Mouse (Mus musculus) megakaryocyte-erythroid progenitor cell, adult 5 weeks (primary cell): Measurements from ENCODE around the gene Abhd15. TPM values are rescaled to one million over a fixed set of nuclear protein-coding genes. Genes with fewer than 3 reads are reported as not detected.

Source experiments
- polyA plus RNA-seq: library from polyadenylated mRNA; stranded (reverse); fragments of >175 nt; gene quantifications from 2 replicates; pipeline ENCODE4 v1.2.3, GENCODE M21; 2012

Abhd15 gene
- 9.8 and 10.0 TPM in 2 replicates for polyA plus RNA-seq

GRCm38 (mm10) chr11:77514832-77515636 lies at the start of gene Abhd15:
Gene Abhd15, plus strand, starts transcription at chr11:77515121.

GRCm38 (mm10) chr11:77489591-77490235 lies 25.2 kb upstream of the Abhd15 start, which contains the start of gene Ankrd13b:
Gene Ankrd13b, minus strand, starts transcription at chr11:77489678.

GRCm38 (mm10) chr11:77493512-77494343 lies 21.2 kb upstream of the Abhd15 start, which contains the start of gene Git1:
Gene Git1, plus strand, starts transcription at chr11:77493562.

GRCm38 (mm10) chr11:77515637-77516552 lies 974 bp downstream of the Abhd15 start, which contains the start of gene Trp53i13:
Gene Trp53i13, minus strand, starts transcription at chr11:77515980.

GRCm38 (mm10) chr11:77519043-77519442 lies 4.1 kb downstream of the Abhd15 start, which contains the start of gene Gm10392:
Gene Gm10392, minus strand, starts transcription at chr11:77519198.

Other genes with a start within 250 kb of the Abhd15 start
- gene Coro6, start 52.7 kb upstream of the Abhd15 start, polyA plus RNA-seq, result 0.11 TPM in 1 of 2 replicates, not detected in the other
- 59.6 and 88.6 TPM in 2 replicates for gene Ankrd13b, start 25.4 kb upstream of the Abhd15 start, polyA plus RNA-seq
- gene Git1, start 21.6 kb upstream of the Abhd15 start, polyA plus RNA-seq, result 136 and 171 TPM in 2 replicates
- gene Trp53i13, start 859 bp downstream of the Abhd15 start, polyA plus RNA-seq, result 34.3 and 40.2 TPM in 2 replicates
- gene Gm10392, start 4.1 kb downstream of the Abhd15 start, polyA plus RNA-seq, result 0.27 and 0.42 TPM in 2 replicates
- gene Taok1, start 92.7 kb downstream of the Abhd15 start, polyA plus RNA-seq, result 2.1 and 2.9 TPM in 2 replicates
- 45.5 and 58.3 TPM in 2 replicates for gene Nufip2, start 171.0 kb downstream of the Abhd15 start, polyA plus RNA-seq
- gene Cryba1, start 210.2 kb downstream of the Abhd15 start, polyA plus RNA-seq, result not detected in 2 replicates
- gene Myo18a, start 248.1 kb downstream of the Abhd15 start, polyA plus RNA-seq, result 64.5 and 95.7 TPM in 2 replicates